Mouse (Mus musculus) limb, embryonic 11.5 days (tissue): ENCODE data around the gene Acoxl. TPM values are rescaled to one million over a fixed set of nuclear protein-coding genes. Genes with fewer than 3 reads are reported as not detected.

Experiments
- ATAC-seq: fragments of 200-750 bp; cut with Nextera tagmentation; 2 replicates; pipeline ENCODE4 v1.8.0; 2017; ENCODE audit warnings: low read depth; ENCODE audit not compliant: insufficient number of reproducible peaks, low FRiP score, low TSS enrichment
- DNase-seq: peaks from one replicate; pipeline ENCODE4 v3.0.0-alpha.2; 2015; ENCODE audit warnings: low spot score
- H3K27ac ChIP-seq: fragments of 300-500 bp; sonication (generic); replicated peaks from 2 replicates; pipeline ENCODE4 v1.5.1; 2014; ENCODE audit warnings: low read depth, mild to moderate bottlenecking, low read length
- H3K27me3 ChIP-seq: fragments of 300-500 bp; sonication (generic); 2 replicates; pipeline ENCODE4 v1.6.1; 2014; ENCODE audit warnings: mild to moderate bottlenecking, low read length, mixed read lengths; ENCODE audit not compliant: control insufficient read depth, insufficient read depth
- H3K36me3 ChIP-seq: fragments of 300-500 bp; sonication (generic); 2 replicates; pipeline ENCODE4 v1.6.1; 2014; ENCODE audit warnings: mild to moderate bottlenecking, low read length, moderate library complexity, mixed read lengths; ENCODE audit not compliant: control insufficient read depth, insufficient read depth
- H3K4me1 ChIP-seq: fragments of 300-500 bp; sonication (generic); 2 replicates; pipeline ENCODE4 v1.6.1; 2014; ENCODE audit warnings: low read length, mixed read lengths; ENCODE audit not compliant: control insufficient read depth, insufficient read depth
- H3K4me2 ChIP-seq: fragments of 300-500 bp; sonication (generic); 2 replicates; pipeline ENCODE4 v1.6.1; 2014; ENCODE audit warnings: low read depth, mild to moderate bottlenecking, moderate library complexity; ENCODE audit not compliant: severe bottlenecking
- H3K4me3 ChIP-seq: fragments of 300-500 bp; sonication (generic); 2 replicates; pipeline ENCODE4 v1.5.1; 2014; ENCODE audit warnings: low read depth, low read length
- H3K9ac ChIP-seq: fragments of 300-500 bp; sonication (generic); 2 replicates; pipeline ENCODE4 v1.6.1; 2014; ENCODE audit warnings: mild to moderate bottlenecking, low read length
- H3K9me3 ChIP-seq: fragments of 300-500 bp; sonication (generic); 2 replicates; pipeline ENCODE4 v1.6.1; 2016; ENCODE audit warnings: low read length; ENCODE audit not compliant: control insufficient read depth
- WGBS: fragments of 180-500 bp; shearing (Covaris S2); extraction: QIAGEN DNeasy Blood & Tissue Kit; methylation state at CpG from one replicate; pipeline ENCODE4 v1.1.7; 2014; 5-methylcytosine and 5-hydroxymethylcytosine counted together
- polyA plus RNA-seq: library from polyadenylated mRNA; unstranded; fragments of >200 nt; fragmentation: Nextera tagmentation; extraction: Ambion mirVana; gene quantifications from 2 replicates; pipeline ENCODE4 v1.2.1, GENCODE M21; 2014

Acoxl gene
- polyA plus RNA-seq, 1 experiment from 2014 or later, result 0.31 TPM

DNA sequence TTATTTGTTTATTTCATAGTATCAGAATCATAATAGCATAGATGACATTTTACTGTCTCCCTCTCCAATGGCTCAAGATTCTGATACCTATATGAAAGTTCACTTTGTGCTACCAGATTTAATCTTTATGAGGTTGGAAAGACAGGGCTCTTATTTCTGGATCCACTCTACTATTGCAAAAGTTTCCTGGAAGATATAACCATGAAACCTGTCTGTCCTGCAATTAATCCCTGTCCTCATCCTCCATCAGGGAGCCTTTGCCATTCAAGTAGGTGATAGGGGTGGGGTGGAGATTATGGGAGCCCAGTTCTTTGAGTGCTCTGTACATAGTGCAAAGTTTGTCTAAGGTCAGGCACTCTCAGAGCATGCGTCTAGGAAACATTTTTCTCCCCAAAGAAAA is 2.7 kb downstream of the Acoxl start:
- no peak for DNase-seq
- 89% methylated on average over 1 of the region's 1 CpGs for WGBS
- Histone ChIP-seq H3K27ac (no peak overlapping the region), H3K4me3 (no peak overlapping the region), H3K9me3 (no peaks in the 10 kb centered on the region), H3K4me2 (no peak overlapping the region), H3K36me3 (no peaks in the 10 kb centered on the region), H3K4me1 (no peaks in the 10 kb centered on the region), H3K9ac (no peak overlapping the region), H3K27me3 (peaks cover 18% of the 10 kb centered on the region)
- no peak for ATAC-seq

DNA sequence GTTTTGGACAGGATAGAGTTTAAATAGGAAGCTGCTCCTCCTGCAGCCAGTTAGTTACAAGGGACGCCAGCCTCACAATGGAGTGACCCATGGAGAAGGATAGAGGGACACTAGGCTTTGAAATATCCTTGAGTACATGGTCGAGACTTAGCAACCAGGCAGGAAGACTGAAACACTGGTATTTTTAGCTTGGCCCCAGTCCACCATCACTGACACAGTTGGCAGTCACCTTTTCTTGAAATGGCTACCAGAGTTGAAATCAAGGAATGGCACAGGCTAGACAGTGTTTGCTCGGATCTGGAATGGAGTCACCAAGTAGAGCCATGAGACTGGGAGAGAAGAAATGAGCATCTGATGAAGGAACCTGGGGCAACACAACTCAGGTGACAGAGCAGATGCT is 3.7 kb downstream of the Acoxl start:
- Histone ChIP-seq H3K9me3 (no peaks in the 10 kb centered on the region), H3K27ac (no peak overlapping the region), H3K4me3 (no peak overlapping the region), H3K36me3 (no peaks in the 10 kb centered on the region), H3K9ac (no peak overlapping the region), H3K4me2 (no peak overlapping the region), H3K27me3 (peaks cover 18% of the 10 kb centered on the region), H3K4me1 (no peaks in the 10 kb centered on the region)
- WGBS, result 80% methylated on average over 3 of the region's 3 CpGs
- no peak for DNase-seq
- no peak for ATAC-seq

DNA sequence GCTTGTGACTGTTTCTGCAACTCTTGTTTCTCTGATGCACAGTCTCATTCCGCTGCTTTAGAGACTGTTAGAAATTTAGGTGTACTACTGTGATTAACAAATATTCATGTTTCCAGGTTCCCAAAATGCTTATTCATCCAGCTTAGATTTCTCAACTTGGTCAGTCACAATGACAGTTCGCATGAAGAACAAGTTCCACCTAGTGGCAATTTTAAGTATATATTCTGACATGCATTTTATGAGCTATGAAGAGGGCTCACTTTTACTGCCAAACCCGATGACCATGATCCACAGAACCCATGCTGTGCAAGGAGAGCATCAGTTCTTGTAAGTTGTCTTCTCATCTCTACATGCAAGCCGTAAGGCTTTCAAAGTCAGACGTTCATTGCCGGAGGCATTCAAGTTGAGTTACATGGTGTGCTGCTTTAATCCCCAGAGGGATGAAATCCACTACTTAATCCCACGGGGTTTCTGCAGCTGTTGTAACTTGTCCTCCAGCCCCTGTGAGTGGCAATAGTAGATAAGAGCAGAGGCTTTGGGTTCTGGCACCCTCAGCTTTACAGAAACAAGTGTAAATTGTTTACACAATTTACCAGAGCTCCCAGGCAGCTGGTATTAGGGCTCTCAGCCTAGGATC is 6.8 kb downstream of the Acoxl start:
- Histone ChIP-seq H3K9me3 (no peaks in the 10 kb centered on the region), H3K4me2 (no peak overlapping the region), H3K4me1 (no peaks in the 10 kb centered on the region), H3K27ac (no peak overlapping the region), H3K4me3 (no peak overlapping the region), H3K27me3 (no peaks in the 10 kb centered on the region), H3K36me3 (no peaks in the 10 kb centered on the region), H3K9ac (no peak overlapping the region)
- WGBS, result 51% methylated on average over 7 of the region's 7 CpGs
- no peak for DNase-seq
- ATAC-seq, result no peak

DNA sequence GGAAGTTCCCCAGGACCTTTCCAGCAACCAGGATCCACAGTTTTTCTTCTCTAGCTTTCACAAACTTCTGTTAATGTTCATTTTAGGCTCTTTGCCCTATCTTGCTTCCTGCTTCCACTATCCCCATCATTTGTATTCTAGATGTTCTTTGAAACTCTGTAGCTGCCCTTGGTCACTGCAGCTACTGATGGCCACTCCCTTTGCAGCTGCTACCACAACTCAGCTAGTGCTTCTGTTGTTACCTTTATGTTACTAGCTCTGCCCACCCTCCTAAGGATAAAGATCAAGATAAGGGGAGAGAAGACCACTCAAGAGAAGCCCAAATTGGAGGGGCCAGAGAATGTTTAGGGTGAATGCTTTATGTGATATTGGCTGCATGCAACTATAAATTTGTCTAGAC is 7.3 kb downstream of the Acoxl start:
- H3K27me3 ChIP-seq, result no peaks in the 10 kb centered on the region
- no peak overlapping the region for H3K4me3 ChIP-seq
- H3K27ac ChIP-seq, result no peak overlapping the region
- no peaks in the 10 kb centered on the region for H3K4me1 ChIP-seq
- H3K4me2 ChIP-seq, result no peak overlapping the region
- DNase-seq (no peak), ATAC-seq (no peak)
- no peaks in the 10 kb centered on the region for H3K9me3 ChIP-seq
- H3K36me3 ChIP-seq, result no peaks in the 10 kb centered on the region
- no peak overlapping the region for H3K9ac ChIP-seq

DNA sequence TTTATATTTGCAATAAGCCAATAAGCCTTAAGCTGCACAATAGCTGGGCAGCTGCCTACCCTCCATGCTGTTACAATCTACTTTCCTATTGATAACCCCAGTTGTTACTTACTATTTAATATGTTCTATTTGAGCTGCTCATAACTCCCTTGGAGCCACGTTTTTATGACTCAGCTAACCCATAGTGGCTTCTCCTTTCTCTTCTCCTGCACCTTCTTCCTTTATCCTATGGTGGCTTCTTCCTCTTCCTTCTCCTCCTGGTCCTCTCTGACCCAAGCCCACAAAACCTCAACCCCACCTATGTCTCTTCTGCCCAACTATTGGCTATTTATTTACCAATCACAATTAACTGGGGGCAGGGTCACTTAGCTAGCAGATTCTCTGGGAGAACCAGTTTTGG is 7.9 kb downstream of the Acoxl start:
- H3K4me3 ChIP-seq, result no peak overlapping the region
- H3K27me3 ChIP-seq, result no peaks in the 10 kb centered on the region
- DNase-seq (no peak), ATAC-seq (no peak)
- H3K9me3 ChIP-seq, result no peaks in the 10 kb centered on the region
- WGBS, result 41% methylated on average over 1 of the region's 1 CpGs
- no peak overlapping the region for H3K4me2 ChIP-seq
- H3K27ac ChIP-seq, result no peak overlapping the region
- H3K36me3 ChIP-seq, result no peaks in the 10 kb centered on the region
- no peak overlapping the region for H3K9ac ChIP-seq
- no peaks in the 10 kb centered on the region for H3K4me1 ChIP-seq

DNA sequence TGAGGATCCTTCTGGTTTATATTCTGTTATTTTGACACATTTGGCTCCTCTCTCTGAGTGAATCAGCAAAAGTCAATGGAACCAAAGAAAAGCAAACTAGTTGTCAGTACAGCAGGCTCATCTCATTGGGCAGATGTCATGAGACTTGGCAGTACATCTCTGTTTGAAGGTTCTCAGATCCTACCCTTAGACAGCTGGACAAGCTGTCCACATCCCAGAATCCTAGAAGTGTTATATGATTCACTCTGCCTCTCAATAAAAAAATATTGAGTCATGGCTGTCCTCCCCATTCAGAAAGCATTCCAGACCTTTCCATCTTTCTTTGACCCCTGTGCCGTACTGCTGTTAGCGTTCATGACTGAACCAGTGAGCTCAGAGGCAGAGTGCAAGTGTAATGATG is 11.7 kb downstream of the Acoxl start:
- Histone ChIP-seq H3K9ac (no peak overlapping the region), H3K9me3 (no peaks in the 10 kb centered on the region), H3K36me3 (no peaks in the 10 kb centered on the region), H3K27me3 (no peaks in the 10 kb centered on the region), H3K4me1 (no peaks in the 10 kb centered on the region), H3K4me3 (no peak overlapping the region), H3K4me2 (no peak overlapping the region), H3K27ac (no peak overlapping the region)
- ATAC-seq (no peak), DNase-seq (no peak)
- WGBS, result 92% methylated on average over 2 of the region's 2 CpGs

DNA sequence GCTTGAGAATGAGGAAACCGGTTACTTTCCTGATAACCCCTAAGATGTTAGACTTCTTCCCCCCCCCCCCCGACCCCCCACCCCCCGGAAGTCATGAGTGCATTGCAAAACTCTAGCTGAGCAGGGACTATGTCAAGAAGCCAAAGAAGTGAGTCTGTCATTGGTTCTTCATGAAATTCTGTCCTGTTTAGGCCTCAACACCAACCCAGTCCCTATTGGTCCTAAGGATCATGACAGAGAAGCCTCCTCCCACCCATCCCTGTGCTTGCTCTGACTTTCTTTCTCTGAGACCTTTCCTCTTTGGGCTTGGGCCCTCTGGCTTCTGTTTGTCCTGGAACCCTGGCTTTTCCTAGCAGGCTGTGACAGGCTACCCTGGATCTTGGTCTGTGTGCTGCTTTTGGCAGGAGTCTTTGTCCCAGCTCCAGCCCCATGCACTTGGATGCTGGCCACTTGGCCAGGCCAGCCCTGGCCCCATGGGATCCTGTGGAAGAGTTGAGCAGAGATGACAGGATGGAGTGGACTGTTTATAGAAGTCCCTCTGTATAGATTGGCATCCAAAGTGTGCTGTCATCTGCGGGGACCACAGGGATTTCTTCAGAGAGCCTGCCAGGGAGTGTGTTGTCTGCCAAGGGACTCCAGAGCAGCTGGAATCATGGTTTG is 15.8 kb downstream of the Acoxl start:
- Histone ChIP-seq H3K4me3 (no peak overlapping the region), H3K27me3 (no peaks in the 10 kb centered on the region), H3K9ac (no peak overlapping the region), H3K27ac (no peak overlapping the region), H3K4me1 (no peaks in the 10 kb centered on the region), H3K4me2 (no peak overlapping the region), H3K36me3 (no peaks in the 10 kb centered on the region), H3K9me3 (no peaks in the 10 kb centered on the region)
- ATAC-seq (no peak), DNase-seq (no peak)
- 73% methylated on average over 2 of the region's 4 CpGs for WGBS

DNA sequence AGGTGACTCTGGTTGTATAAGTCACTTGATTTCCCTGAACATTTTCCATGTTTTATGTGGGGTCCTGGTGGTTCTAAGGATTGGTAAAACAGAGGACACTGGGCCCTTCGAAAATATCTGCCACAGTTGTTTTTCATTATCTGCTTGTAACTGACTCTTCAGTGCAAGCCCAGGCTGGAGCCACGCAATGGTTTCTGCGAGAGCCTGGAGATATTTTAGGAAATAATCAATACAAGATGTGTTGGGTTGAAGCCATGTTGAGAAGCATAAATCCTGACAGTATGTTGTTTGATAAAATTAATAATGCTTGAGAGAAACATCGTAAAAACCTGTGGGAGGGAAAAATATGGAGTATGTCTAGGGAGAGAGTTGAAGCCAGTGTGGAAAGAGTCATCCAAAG is 25.7 kb downstream of the Acoxl start:
- DNase-seq, result no peak

DNA sequence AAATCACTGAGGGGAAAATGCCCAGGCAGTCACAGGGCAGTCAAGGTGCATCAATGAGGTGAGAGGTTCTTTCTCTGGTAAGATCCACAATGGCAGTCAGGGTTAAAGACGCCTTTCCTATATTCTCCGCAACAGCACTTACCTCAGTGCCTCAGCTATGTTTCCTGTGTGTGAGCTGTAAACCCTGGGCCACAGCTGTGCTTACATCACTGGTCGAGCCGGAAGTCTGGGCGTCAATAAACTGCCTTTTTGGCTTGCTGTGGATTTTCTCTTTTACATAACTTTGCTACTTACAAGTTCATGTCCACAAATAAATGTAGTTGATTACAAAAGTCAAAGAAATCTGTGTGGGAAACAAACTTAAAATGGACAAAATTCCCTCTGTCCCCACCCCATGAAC is 42.4 kb downstream of the Acoxl start:
- no peaks in the 10 kb centered on the region for H3K9me3 ChIP-seq
- no peak for DNase-seq
- no peak overlapping the region for H3K27ac ChIP-seq
- WGBS, result 77% methylated on average over 5 of the region's 5 CpGs
- H3K36me3 ChIP-seq, result no peaks in the 10 kb centered on the region
- ATAC-seq, result no peak
- H3K9ac ChIP-seq, result no peak overlapping the region
- no peaks in the 10 kb centered on the region for H3K4me1 ChIP-seq
- no peak overlapping the region for H3K4me3 ChIP-seq
- no peak overlapping the region for H3K4me2 ChIP-seq
- no peaks in the 10 kb centered on the region for H3K27me3 ChIP-seq

More for the DNA sequence above, 25.7 kb downstream of the Acoxl start:
- WGBS, result 24% methylated on average over 4 of the region's 4 CpGs
- Histone ChIP-seq H3K4me3 (no peak overlapping the region), H3K27me3 (no peaks in the 10 kb centered on the region), H3K9ac (no peak overlapping the region), H3K4me1 (no peaks in the 10 kb centered on the region), H3K36me3 (no peaks in the 10 kb centered on the region), H3K9me3 (no peaks in the 10 kb centered on the region), H3K27ac (no peak overlapping the region), H3K4me2 (no peak overlapping the region)
- no peak for ATAC-seq
